Mouse (Mus musculus) CD4-positive, CD25-positive, alpha-beta regulatory T cell, adult 4 months (primary cell): ENCODE measurements around the gene Galr2. TPM values are rescaled to one million over a fixed set of nuclear protein-coding genes. Genes with fewer than 3 reads are reported as not detected.

ENCODE experiments used
- ATAC-seq: one replicate; pipeline ENCODE4 v1.8.0; 2017
- polyA plus RNA-seq, 2 experiments: library from polyadenylated mRNA; unstranded; fragments of 100-300 nt; shearing (Covaris generic); gene quantifications; one replicate each; pipeline ENCODE4 v1.2.1; 2017

The Galr2 gene
- polyA plus RNA-seq: not detected

- no peak for ATAC-seq
Observed at GRCm38 (mm10) chr11:116280751-116281663, at the start of gene Galr2. Gene Galr2, plus strand, starts transcription at chr11:116280939.

GRCm38 (mm10) chr11:116232427-116232826, 48.3 kb upstream of the Galr2 start:
- no peak for ATAC-seq

- ATAC-seq: no peak
Observed at GRCm38 (mm10) chr11:116234901-116235300, 45.8 kb upstream of the Galr2 start.

GRCm38 (mm10) chr11:116237742-116238395, 42.9 kb upstream of the Galr2 start, which contains the start of gene Evpl:
Gene Evpl, minus strand, starts transcription at chr11:116238077.
- peak; percentile 32 for ATAC-seq

- ATAC-seq: no peak
Observed at GRCm38 (mm10) chr11:116239797-116240196, 40.9 kb upstream of the Galr2 start.

- ATAC-seq: no peak
Observed at GRCm38 (mm10) chr11:116241744-116242235, 38.9 kb upstream of the Galr2 start.

GRCm38 (mm10) chr11:116244580-116244979, 36.2 kb upstream of the Galr2 start:
- no peak for ATAC-seq

- no peak for ATAC-seq
Observed at GRCm38 (mm10) chr11:116245616-116246015, 35.1 kb upstream of the Galr2 start.

- no peak for ATAC-seq
Observed at GRCm38 (mm10) chr11:116247502-116248222, 33.1 kb upstream of the Galr2 start.

GRCm38 (mm10) chr11:116250898-116251297, 29.8 kb upstream of the Galr2 start:
- no peak for ATAC-seq

GRCm38 (mm10) chr11:116253076-116253600, 27.6 kb upstream of the Galr2 start:
- ATAC-seq: no peak

- ATAC-seq: peak; percentile 79
Observed at GRCm38 (mm10) chr11:116254627-116255026, 26.1 kb upstream of the Galr2 start.

- peak; percentile 75 for ATAC-seq
Observed at GRCm38 (mm10) chr11:116255090-116255981, 25.4 kb upstream of the Galr2 start.

GRCm38 (mm10) chr11:116255982-116256675, 24.6 kb upstream of the Galr2 start:
- peak; percentile 71 for ATAC-seq

- ATAC-seq: no peak
Observed at GRCm38 (mm10) chr11:116259461-116259860, 21.3 kb upstream of the Galr2 start.

GRCm38 (mm10) chr11:116260259-116260658, 20.5 kb upstream of the Galr2 start:
- no peak for ATAC-seq

- ATAC-seq: peak; percentile 53
Observed at GRCm38 (mm10) chr11:116265352-116265751, 15.4 kb upstream of the Galr2 start.

GRCm38 (mm10) chr11:116265850-116266249, 14.9 kb upstream of the Galr2 start:
- no peak for ATAC-seq

- no peak for ATAC-seq
Observed at GRCm38 (mm10) chr11:116267637-116268036, 13.1 kb upstream of the Galr2 start.

GRCm38 (mm10) chr11:116268313-116268712, 12.4 kb upstream of the Galr2 start:
- ATAC-seq: no peak

GRCm38 (mm10) chr11:116269560-116269959, 11.2 kb upstream of the Galr2 start:
- ATAC-seq: no peak
